Mouse (Mus musculus) Patski (cell line): ENCODE results near the gene Aldh18a1. TPM values are rescaled to one million over a fixed set of nuclear protein-coding genes. Genes with fewer than 3 reads are reported as not detected.

Experiments
- ATAC-seq: fragments of 100-300 bp; one replicate; pipeline ENCODE4 v1.8.0; 2021
- CTCF ChIA-PET: fragments of 350-600 bp; sonication (Branson Sonifier 250); formaldehyde crosslinking; loops from one replicate; lab custom pipeline; 2022; ENCODE audit warnings: inconsistent platforms; lab: Charles Lee
- POLR2A ChIA-PET: fragments of 350-600 bp; sonication (Branson Sonifier 250); formaldehyde crosslinking; loops from one replicate; lab custom pipeline; 2022; ENCODE audit warnings: antibody characterized with exemption, inconsistent platforms; lab: Charles Lee
- DNase-seq: peaks from one replicate; pipeline ENCODE4 v3.0.0-alpha.2; 2011; ENCODE audit warnings: low read depth, low spot score
- H3K27me3 ChIP-seq: fragments of 371-371 bp; one replicate; pipeline ENCODE4 v1.5.1; 2021
- CTCF ChIP-seq: fragments of 100-300 bp; IDR thresholded peaks from one replicate; pipeline ENCODE4 v1.5.1; 2021
- in situ Hi-C: fragments of 300-500 bp; cut with MboI; formaldehyde crosslinking; loops from 3 replicates; pipeline ENCODE4 v1.11.1; 2018; ENCODE audit warnings: low pct_unique_long_range_greater_than_20kb, mixed read lengths
- polyA plus RNA-seq: library from polyadenylated mRNA; unstranded; gene quantifications from one replicate; pipeline ENCODE4 v1.2.3, GENCODE M21; 2021

The Aldh18a1 gene
- polyA plus RNA-seq, 1 experiment from 2014 or later = 73.9 TPM

DNA sequence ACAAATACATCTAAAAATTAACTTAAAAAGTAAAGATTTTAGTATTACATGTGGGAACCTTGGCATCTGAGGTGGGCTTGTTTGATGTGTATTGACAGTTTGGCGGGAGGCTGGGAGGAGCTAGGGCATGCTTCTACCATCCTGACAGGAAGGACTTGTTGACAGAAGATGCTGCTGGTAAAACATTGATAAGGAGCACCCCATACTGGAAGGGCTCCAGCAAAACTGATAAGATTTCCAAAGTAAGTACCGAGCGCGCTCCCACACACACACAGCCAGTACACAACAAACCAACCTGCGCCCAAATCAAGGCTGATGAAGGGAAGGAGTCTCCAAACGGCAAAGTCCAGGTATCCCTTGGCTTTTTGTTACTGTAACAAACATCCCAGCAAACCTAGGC lies 51.7 kb downstream of the Aldh18a1 start:
- DNase-seq (no peak), ATAC-seq (no peak)
- ChIA-PET CTCF (interaction anchor here (0.8 kb wide), 1 partner anchor 186 kb away, joined by 3 read pairs; no protein-coding TSS in a partner anchor), POLR2A (interaction anchor here (0.6 to 1.3 kb wide), 2 partner anchors 18 to 21 kb away, joined by 3 read pairs; no protein-coding TSS in a partner anchor)
- no peaks in the 10 kb centered on the region for H3K27me3 ChIP-seq
- in situ Hi-C loops = no loop called here
- no peak for TF ChIP-seq CTCF

DNA sequence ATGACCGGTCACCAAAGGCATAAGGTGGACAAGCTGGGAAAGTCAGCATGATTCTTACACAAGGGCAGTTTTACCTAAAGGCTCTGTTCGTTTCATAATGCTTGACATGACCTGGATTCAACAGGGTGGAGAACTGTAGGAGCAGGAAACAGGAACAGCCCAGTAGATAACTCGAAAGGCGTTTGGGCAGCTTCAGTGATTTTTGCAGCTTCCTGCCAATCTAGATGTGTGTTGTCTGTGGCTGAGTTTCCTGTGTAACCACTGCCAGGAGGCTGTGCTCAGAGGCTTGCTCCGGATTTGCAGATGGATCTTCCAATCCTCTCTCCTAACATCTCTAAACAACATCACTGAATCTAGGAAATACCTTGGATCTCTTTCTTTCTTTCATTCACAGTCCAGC lies 55.7 kb downstream of the Aldh18a1 start:
- TF ChIP-seq CTCF = no peak
- in situ Hi-C loops = no loop called here
- ChIA-PET CTCF (no interaction called here), POLR2A (no interaction called here)
- no peaks in the 10 kb centered on the region for H3K27me3 ChIP-seq
- no peak for DNase-seq
- no peak for ATAC-seq

DNA sequence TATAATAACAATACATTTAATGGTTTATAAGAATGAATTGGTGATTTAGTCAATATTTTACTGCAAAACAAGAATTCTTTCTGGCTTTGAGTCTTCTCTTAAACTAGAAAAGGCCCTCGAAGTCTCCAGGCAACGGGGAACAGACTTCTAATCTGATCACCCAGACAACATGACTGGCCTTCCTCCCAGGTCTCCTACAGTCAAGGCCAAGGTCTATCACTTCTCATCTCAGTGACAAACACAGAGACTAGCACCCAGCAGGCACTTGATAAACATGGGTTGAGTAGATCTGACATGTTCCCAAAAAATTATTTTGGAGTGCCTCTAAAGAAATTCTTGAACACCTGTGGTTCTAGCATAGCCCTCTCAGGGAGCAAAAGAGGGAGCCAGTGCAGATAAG lies 57.9 kb downstream of the Aldh18a1 start:
- in situ Hi-C loops = no loop called here
- ChIA-PET POLR2A (no interaction called here), CTCF (interaction anchor here (0.6 kb wide), 1 partner anchor 15 kb away, joined by 3 read pairs; no protein-coding TSS in a partner anchor)
- no peak for DNase-seq
- no peak for ATAC-seq
- no peak for TF ChIP-seq CTCF
- H3K27me3 ChIP-seq = no peaks in the 10 kb centered on the region

DNA sequence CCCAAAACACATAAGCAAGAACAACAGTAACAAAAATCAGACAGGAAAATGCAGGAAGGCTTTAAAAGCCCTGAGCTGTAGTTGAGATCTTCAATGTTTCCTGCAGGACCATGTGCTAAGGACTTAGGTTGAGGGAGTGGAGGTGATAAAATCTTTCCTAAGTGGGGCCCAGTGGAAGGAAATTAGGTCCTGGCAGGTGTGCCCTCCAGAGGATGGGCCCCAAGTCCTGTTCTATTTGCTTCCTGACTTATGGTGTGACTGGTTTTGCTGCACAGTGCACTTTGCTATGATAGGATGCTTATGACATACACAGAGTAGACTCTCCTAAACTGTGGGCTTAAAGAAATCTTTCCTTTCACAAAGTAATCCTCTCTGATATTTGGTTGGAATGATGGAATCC lies 60.0 kb downstream of the Aldh18a1 start:
- ATAC-seq = no peak
- POLR2A ChIA-PET = no interaction called here
- no peaks in the 10 kb centered on the region for H3K27me3 ChIP-seq
- in situ Hi-C loops = loop anchor here (5.0 kb wide), 1 partner anchor 141 kb away; no protein-coding TSS in a partner anchor
- no peak for TF ChIP-seq CTCF
- DNase-seq = no peak
- CTCF ChIA-PET = interaction anchor here (1.2 kb wide), 1 partner anchor 137 kb away, joined by 3 read pairs; no protein-coding TSS in a partner anchor

DNA sequence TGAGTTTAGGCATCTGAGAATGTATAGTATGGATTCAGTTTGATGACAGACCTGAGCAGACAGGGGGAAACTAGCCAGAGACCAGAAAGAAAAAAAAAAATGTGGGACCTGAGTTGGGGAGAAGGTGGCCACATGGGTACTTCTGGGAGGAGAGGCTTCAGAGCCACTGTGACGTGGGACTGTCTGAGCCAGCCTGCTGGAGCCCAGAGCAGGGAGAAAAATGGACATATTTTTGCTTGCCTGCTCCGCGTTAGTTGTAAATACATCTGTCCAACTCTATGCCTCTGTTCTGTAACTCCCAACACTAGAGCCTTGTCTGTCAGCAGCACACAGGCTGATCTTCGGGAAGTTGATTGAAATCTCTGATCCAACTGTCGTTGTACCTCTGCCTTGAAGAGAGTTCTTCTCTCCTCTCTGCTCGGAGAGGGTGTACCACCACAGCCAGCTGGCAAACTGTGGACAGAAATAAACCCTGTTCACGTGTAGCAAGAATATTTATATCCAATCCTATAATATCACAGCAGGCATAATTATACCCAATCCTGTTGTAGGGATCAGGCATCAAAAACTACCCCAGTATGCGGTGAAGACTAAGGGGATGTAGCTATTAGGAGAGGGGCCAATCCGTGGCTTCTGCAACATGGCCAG lies 61.8 kb downstream of the Aldh18a1 start:
- CTCF ChIA-PET = interaction anchor here (1.0 to 1.4 kb wide), 2 partner anchors 9 to 17 kb away, joined by 3 read pairs; no protein-coding TSS in a partner anchor
- in situ Hi-C loops = loop anchor here (5.0 kb wide), 1 partner anchor 139 kb away; no protein-coding TSS in a partner anchor
- H3K27me3 ChIP-seq = no peaks in the 10 kb centered on the region
- POLR2A ChIA-PET = no interaction called here
- no peak for TF ChIP-seq CTCF
- ATAC-seq (no peak), DNase-seq (no peak)

DNA sequence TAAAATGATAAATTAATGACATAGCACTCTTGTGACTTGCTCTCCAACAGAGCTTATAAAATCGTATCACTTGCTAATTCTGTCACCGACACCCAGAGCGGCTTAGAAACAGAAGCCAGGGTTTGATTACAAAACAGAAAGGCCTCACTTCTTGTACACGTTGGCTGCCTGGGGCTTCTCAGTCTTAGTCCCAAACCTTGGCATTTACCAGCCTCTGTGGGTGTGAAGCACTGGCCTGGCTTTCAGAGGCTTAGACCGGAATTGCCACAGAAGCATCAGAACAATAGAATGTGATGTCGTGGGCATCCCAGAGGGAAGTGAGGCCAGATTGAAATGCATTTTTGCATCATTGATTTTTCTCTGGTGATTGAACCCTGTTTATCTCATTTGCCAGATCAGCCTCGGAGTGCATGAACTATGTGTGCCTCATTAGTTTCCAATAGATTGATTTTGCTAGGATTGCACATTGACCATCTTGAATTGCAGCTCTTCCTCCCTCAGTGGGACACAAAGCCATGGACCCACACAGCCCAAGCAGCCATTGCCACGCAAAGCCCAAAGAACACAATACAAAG lies 64.7 kb downstream of the Aldh18a1 start:
- DNase-seq (no peak), ATAC-seq (no peak)
- no peak for TF ChIP-seq CTCF
- ChIA-PET CTCF (interaction anchor here (1.3 to 1.9 kb wide), 3 partner anchors 21 to 178 kb away, joined by 3 to 4 read pairs (median 4); no protein-coding TSS in a partner anchor), POLR2A (interaction anchor here (1.0 kb wide), 1 partner anchor 161 kb away, joined by 3 read pairs; no protein-coding TSS in a partner anchor)
- no peaks in the 10 kb centered on the region for H3K27me3 ChIP-seq
- in situ Hi-C loops = no loop called here

DNA sequence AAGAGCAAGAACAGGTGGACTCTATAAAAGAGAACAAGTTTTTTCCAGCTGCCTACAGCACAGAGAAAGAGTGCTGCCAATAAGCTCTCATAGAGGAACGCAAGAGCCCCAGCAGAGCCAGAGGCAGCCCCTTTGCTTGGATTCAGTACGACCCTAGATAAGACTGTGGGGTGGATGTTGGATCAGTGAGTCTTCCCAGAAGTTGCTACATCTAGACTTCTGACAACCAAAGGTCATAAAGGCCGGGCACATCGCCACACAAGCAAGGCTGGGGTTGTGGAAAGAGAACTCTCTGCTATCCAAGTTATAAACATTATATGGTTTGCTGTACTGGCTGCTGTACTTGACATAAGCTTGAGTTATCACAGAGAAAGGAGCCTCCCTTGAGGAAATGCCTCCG lies 67.9 kb downstream of the Aldh18a1 start:
- ChIA-PET POLR2A (no interaction called here), CTCF (interaction anchor here (1.6 kb wide), 1 partner anchor 24 kb away, joined by 4 read pairs; no protein-coding TSS in a partner anchor)
- ATAC-seq = no peak
- no peak for DNase-seq
- no peaks in the 10 kb centered on the region for H3K27me3 ChIP-seq
- no peak for TF ChIP-seq CTCF
- in situ Hi-C loops = no loop called here

DNA sequence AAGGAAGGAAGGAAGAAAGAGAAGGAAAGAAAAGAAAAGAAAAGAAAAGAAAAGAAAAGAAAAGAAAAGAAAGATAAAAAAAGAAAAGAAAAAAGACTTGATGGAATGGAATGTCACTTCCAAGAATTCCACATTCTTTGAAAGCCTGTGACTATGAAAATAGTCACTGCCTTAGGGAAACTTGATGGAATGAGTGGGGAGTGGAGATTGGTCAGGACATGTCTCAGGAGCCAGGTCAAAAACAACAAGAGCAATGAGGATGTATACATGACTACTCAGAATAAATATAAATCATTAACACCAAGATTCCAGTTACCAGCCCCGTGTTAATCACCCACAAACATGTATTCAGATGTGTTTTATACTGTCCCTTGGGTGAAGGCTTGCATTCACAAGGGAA lies 69.6 kb downstream of the Aldh18a1 start:
- ChIA-PET CTCF (interaction anchor here (1.0 to 1.2 kb wide), 2 partner anchors 61 to 127 kb away, joined by 3 to 4 read pairs; no protein-coding TSS in a partner anchor), POLR2A (interaction anchor here (1.2 kb wide), 1 partner anchor 17 kb away, joined by 3 read pairs; no protein-coding TSS in a partner anchor)
- DNase-seq (no peak), ATAC-seq (peak; percentile 44)
- in situ Hi-C loops = no loop called here
- TF ChIP-seq CTCF = no peak
- H3K27me3 ChIP-seq = no peaks in the 10 kb centered on the region

DNA sequence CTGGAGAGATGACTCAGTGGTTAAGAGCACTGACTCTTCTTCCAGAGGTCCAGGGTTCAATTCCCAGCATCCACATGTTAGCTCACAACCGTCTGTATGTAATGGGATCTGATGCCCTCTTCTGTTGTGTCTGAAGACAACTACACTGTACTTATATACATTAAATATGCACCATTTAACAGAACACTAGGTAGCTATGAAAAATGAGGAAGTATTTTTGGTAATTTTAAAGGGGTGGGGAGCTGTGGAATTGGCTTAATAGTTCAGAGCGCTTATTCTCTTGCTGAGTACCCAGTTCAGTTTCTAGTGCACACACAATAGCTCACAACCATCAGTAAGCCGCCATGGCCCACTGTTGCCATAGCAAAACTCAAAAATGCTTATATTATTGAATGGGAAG lies 72.7 kb downstream of the Aldh18a1 start:
- DNase-seq = no peak
- in situ Hi-C loops = no loop called here
- CTCF ChIA-PET = interaction anchor here (1.3 to 2.5 kb wide), 3 partner anchors 15 to 124 kb away, joined by 3 to 8 read pairs (median 3); no protein-coding TSS in a partner anchor
- ATAC-seq = no peak
- POLR2A ChIA-PET = interaction anchor here (0.7 kb wide), 1 partner anchor 20 kb away, joined by 3 read pairs; no protein-coding TSS in a partner anchor
- no peak for TF ChIP-seq CTCF
- no peaks in the 10 kb centered on the region for H3K27me3 ChIP-seq

DNA sequence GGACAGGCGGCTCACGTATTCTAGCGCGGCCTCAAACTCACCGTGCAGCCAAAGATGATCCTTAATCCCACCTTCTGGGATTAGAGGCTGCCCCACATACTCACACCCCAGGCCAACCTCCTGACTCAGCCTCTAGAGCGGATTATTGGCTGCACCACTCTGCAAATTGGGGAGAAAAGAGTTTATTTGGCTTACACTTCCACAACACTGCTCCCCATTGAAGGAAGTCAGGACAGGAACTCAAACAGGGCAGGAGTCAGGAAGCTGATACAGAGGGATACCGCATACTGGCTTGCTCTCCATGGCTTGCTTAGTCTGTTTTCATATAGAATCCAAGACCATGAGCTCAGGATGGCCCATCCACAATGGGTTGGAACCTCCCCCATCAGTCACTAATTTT lies 73.9 kb downstream of the Aldh18a1 start:
- in situ Hi-C loops = no loop called here
- ATAC-seq (no peak), DNase-seq (no peak)
- ChIA-PET POLR2A (interaction anchor here (0.6 to 0.8 kb wide), 2 partner anchors 52 to 115 kb away, joined by 3 to 5 read pairs; no protein-coding TSS in a partner anchor), CTCF (interaction anchor here (0.9 to 2.5 kb wide), 4 partner anchors 16 to 169 kb away, joined by 3 to 8 read pairs (median 3); no protein-coding TSS in a partner anchor)
- no peaks in the 10 kb centered on the region for H3K27me3 ChIP-seq
- TF ChIP-seq CTCF = no peak
